Mouse (Mus musculus) cerebellum, adult 2 months (tissue): Measurements from ENCODE around the gene Psmb3.

Experiments
- CTCF ChIP-seq: fragments of 200-500 bp; IDR thresholded peaks from 2 replicates; pipeline ENCODE4 v1.5.1; 2011; ENCODE audit warnings: low read depth, mild to moderate bottlenecking, control low read depth, low read length, moderate library complexity, borderline replicate concordance; ENCODE audit not compliant: insufficient read depth
- POLR2A ChIP-seq: fragments of 200-500 bp; IDR thresholded peaks from 2 replicates; pipeline ENCODE4 v1.6.1; 2011; ENCODE audit warnings: low read length, control low read depth, borderline replicate concordance; ENCODE audit not compliant: insufficient read depth

DNA sequence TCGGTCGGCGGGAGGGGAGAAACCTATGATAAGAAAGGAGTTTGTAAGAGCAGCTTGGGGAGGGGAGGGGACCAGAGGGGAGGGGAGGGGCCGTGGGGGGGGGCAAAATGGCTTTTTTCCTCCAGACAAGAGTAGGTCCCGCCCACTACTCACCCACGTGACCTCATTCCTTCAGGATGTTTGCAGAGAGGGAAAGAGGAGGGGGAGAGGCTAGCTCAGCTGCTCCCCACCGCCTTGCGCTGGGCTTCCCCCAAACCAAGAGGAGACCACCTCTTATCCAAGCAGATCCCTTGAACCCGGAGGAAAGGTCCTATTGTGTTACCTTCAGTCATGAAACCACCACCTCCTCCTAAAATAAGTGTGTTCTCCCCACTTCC is 3.6 kb upstream of the Psmb3 start:
- TF ChIP-seq POLR2A (peak; percentile 87; the same call in 1 of the 2 replicates), CTCF (no peak)
